Mouse (Mus musculus) layer of hippocampus, adult 18-20 months (tissue): Measurements from ENCODE around the gene Banp. TPM values are rescaled to one million over a fixed set of nuclear protein-coding genes. Genes with fewer than 3 reads are reported as not detected.

Source experiments
- DNase-seq, 2 experiments: peaks; one replicate each; pipeline ENCODE4 v3.0.0; 2022; ENCODE audit warnings: low spot score in 2 of 2
- microRNA-seq, 2 experiments: library from miRNA; unstranded; fragments of <30 nt; microRNA quantifications; one replicate each; pipeline ENCODE4 v1.2.0; 2021
- total RNA-seq, 2 experiments: library from RNA; stranded (reverse); gene quantifications; 2 replicates each; pipeline ENCODE4 v1.2.3; 2021

The Banp gene
- total RNA-seq, 2 experiments from 2014 or later, result 49.9 to 58.2 TPM

DNA sequence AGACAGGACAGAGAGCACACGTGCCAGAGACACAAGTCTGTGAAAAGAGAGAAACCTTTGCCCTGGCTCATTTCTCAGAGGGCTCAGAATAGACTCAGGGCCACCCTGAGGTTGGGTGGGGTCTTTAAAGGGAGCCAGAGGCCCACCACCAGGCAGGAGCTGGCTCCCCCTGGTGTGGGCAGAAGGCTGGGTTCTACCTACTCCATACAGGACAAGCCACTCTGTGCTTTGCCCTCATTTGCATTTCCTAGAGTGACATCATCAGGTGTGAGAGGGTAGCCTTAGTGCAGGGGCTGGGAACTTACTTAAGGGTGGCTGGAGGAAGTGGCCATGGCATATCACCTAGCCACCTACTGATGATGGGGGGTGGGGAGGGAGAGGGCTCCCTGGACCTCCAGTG lies 106.6 kb downstream of the Banp start:
- no peak for DNase-seq

DNA sequence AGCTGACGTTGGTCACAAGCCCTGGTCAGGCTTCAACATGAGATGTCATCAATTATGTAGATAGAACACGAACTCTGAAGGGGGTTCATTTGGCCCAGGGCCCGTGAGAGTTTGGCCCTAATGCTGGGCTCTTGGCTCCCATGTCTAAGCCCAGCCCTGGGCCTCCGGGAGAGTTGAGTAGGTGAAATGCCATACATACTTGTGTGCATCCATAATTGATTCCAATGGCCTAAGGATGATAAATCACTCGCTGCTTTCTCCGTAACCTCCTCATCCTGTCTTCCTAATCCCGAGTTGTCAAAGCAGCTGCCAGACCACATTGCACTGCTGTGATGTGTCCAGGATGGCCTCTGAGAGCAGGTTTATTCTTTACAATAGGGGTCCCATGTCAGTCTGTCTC lies 107.3 kb downstream of the Banp start:
- no peak for DNase-seq

DNA sequence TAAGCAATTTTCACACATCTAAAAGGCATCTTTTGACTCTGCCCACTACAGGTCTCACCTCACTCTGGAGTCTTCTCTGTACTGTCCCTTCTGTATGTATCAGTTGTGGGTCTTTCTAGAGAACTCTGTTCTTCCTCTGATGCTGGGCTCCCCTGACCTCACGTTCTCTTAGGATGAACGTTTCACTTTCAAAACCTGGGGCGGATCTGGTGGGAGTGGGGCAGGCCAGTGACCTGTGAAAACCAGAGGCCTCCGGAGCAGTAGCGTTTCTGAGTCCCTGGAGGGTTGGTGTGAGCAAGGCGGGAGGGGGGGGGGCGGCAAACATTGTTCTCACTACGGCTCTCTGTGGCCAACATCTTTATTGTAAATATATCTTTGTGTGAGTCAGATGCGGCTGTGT lies 109.0 kb downstream of the Banp start:
- DNase-seq, result no peak

DNA sequence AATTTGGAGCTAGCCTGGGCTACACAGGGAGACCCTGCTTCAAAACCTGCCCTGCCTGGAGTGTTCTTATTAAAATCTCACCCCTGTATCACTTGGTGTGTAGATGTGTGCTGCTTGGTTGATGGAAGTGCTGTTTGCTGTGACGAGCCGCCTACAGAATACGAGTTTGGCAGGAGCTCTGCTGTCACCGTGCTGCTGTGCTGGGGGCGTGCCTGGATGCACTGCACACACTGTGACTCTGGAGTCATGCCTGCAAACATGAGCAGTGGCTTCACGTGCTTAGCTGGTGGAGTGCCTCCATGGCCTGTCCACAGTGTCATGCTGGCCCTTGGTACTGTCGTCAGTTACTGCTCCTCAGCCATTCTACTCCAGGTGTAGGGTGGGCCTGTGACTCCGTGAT lies 109.4 kb downstream of the Banp start:
- DNase-seq, result peak; percentile 60 to 82

GRCm38 (mm10) chr8:122062508-122063223 lies 113.1 kb downstream of the Banp start:
- no peak for DNase-seq

DNA sequence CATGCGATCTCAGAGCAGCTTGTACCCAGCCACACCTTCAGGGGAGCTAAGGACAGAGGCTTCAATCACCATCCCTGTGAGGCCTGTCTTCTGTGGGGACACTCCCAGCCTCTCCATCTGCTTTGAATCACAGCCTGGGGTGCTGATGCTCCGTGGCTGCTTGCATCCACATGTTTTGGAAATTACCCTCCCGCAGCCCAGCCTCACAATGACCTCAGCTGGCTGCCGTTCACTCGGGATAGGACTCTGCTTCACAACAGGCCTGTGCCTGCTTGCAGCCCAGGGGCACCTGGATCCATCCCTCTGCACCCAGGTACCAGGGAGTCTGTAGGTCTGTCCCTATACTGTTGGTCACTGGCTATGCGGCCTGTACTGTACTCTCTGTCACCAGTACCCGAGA lies 114.8 kb downstream of the Banp start:
- DNase-seq, result no peak

GRCm38 (mm10) chr8:122067783-122068505 lies 118.4 kb downstream of the Banp start:
- DNase-seq, result no peak

DNA sequence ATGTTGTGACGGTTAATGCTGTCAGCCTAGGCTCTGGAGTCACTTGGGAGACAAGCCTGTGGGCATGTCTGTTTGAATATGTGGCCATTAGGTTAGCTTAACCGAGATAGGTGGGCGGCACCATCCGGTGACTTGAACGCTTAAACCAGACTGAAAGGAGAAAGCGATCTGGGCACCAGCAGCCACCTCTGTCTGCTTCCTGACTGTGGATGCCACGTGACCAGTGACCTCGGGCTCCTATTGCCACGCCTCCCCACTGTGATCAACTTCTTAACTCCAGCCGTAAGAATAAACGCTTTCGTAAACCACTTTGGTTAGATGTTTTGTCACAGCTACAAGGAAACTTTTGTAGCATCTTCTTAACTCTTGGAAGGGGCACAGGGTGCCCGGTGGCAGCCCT lies 119.1 kb downstream of the Banp start:
- DNase-seq, result no peak

DNA sequence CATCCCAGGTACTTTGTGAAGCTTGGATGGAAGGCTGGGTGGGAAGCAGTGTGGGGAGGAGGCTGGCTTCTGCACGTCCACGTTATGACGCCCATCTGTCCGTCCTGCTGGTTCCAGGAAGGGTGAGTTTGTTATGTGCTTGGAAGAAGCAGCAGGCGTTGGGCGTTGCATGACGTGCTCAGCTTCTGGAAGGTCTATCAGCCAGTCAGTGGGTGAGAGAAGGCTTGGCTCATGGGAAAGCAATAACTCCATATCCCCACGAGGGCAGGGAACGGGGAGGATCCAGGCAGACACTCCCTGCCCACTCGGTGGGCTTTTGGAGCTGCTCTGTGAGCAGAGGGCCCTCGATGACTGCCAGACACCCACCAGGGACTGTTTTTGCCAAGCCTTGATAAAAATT lies 119.7 kb downstream of the Banp start:
- peak; percentile 58 to 74 for DNase-seq

- DNase-seq, result no peak
Observed at GRCm38 (mm10) chr8:122071193-122071592, 121.6 kb downstream of the Banp start.

DNA sequence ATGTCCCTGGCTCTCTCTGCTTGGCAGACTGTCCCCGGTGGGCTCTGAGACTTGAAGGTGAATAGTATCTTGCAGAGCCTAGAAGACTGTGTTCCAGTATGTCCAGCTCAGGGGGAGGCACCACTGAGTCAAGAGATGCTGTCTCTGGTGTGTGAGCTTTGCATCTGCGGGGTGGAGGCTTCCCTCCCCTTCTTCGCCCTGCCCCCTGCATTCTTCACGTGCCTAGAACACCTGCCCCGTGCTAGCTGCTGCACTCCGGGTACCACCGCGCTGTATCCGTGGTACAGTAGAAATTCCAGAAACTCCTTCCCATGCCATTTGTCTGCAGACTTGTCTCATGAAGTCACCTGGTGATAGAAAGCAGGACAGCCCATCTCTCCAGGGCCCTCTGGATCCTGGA lies 124.4 kb downstream of the Banp start:
- no peak for DNase-seq

DNA sequence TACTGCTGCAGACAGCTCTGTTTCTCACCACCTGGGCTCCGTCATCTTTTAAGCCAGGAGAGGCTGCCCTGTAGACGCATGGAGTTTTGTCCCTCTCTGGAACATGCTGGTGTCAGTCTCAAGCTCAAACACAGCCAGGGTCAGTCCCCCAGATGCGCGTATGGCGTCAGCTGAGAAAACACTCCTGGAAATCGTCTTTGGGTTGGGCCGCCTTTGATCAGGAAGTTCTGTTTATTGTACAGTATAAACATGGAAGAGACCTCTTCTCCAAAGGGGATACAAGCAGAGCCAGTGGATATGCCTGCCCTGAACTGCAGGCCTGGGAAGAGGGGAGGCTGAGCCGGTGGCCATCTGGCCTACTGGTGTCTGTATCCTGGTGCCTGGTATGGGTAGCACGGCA lies 124.9 kb downstream of the Banp start:
- DNase-seq, result no peak

GRCm38 (mm10) chr8:122074977-122075376 lies 125.4 kb downstream of the Banp start:
- DNase-seq, result no peak

DNA sequence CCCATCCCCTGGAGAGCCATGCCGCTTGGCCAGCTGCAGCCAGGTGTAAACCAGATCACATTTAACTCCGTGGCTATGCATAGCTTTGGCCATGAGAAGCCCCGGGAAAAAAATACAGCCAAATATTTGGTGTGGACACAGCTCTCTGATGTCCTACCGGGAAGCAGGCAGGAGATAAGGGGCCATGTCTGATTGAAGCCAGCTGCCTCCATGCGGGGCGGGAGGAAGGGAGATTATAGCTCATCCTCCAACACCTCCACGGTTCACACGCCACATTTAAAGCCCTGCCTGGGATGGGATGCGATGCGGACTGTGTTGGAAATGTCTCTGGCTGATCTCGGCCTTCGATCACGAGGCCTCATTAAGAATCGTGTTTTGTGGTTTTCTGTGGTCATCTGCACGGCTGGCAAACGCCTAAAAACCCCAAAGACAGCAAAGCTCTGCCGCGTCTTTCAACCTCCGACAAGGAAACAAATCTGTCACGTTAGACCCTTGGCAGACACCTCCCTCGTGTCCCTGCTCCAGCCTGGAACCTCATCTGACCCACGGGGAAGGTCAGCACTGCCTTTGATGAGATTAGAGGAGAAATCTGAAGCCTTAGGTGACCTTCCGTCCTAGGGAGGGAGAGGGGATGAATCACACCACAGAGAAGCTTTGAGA lies 126.8 kb downstream of the Banp start:
- DNase-seq, result no peak

GRCm38 (mm10) chr8:122078321-122078720 lies 128.8 kb downstream of the Banp start:
- DNase-seq, result no peak

Small RNA genes within 50 kb of the gene (microRNA-seq; reads per million reads assigned to microRNA genes)
- gene Mir7237, result 0.25 to 0.59 reads per million in 2 experiments

Other genes starting within 250 kb of the Banp start
- gene Jph3, start 220.1 kb upstream of the Banp start, total RNA-seq, result 100 to 1,000 TPM; 344 to 371 TPM
- gene Klhdc4, start 120.2 kb upstream of the Banp start, total RNA-seq, result 10 to 100 TPM; 27.0 to 27.9 TPM
- 10 to 100 TPM; 52.8 to 55.7 TPM for gene Slc7a5, start 42.1 kb upstream of the Banp start, total RNA-seq
- gene Car5a, start 4.8 kb upstream of the Banp start, total RNA-seq, result under 1 TPM; 0.25 to 0.54 TPM